In genomic region chr1:155069696-155070095, GRCm38 (mm10) we compare ENCODE assay signal across 18 mouse cellular contexts. TPM values are rescaled to one million over a fixed set of nuclear protein-coding genes. Genes with fewer than 3 reads are reported as not detected.
DNase-seq lines count a peak whose midpoint lies in the region; ATAC-seq and TF ChIP-seq lines count a peak whose summit lies in the region.
"Had no signal": no experiment of that assay in that cellular context is flagged by ENCODE, and none has a peak within 500 bp of the region (broad histone marks: within the 10 kb centered on the region; RNA-seq: fewer than 3 reads in every experiment).

No protein-coding gene starts in this region.

- H3K27ac ChIP-seq in kidney, embryonic 14.5 days (ENCODE audit: low read depth, low read length), result no peak overlapping the region
- 0 out of 2 replicates have a peak overlapping the region, but pooled peaks have one; percentile 41 for H3K27ac ChIP-seq in spleen, adult 2 months (ENCODE audit: insufficient read depth, low read length)
- no peak overlapping the region for H3K27ac ChIP-seq in liver, postnatal 0 days (ENCODE audit: low read depth)
- H3K27ac ChIP-seq: hindbrain, postnatal 0 days; liver, embryonic 12.5 days had no signal

- ATAC-seq in frontal cortex, adult (ENCODE audit: low TSS enrichment), result 0 out of 2 replicates have a peak, but pooled peaks have one; percentile 22
- no peak for ATAC-seq in kidney, embryonic 14.5 days (ENCODE audit: low FRiP score, low TSS enrichment)
- no peak for ATAC-seq in activated CD4-positive, CD25-positive, alpha-beta regulatory T cell, adult 4 months
- ATAC-seq in liver, postnatal 0 days, result no peak
- ATAC-seq: forebrain, embryonic 14.5 days; hindbrain, postnatal 0 days; liver, embryonic 12.5 days had no signal

- H3K9ac ChIP-seq in kidney, embryonic 14.5 days (ENCODE audit: low read depth, low read length), result no peak overlapping the region
- H3K9ac ChIP-seq in liver, postnatal 0 days (replicated peaks), result no peak overlapping the region
- H3K9ac ChIP-seq: heart, embryonic 12.5 days; liver, embryonic 12.5 days had no signal

- H3K4me1 ChIP-seq in kidney, embryonic 14.5 days (ENCODE audit: control insufficient read depth, insufficient read depth, low read length), result peaks cover 18% of the 10 kb centered on the region
- peaks cover 33% of the 10 kb centered on the region; the same call in 1 of the 2 replicates for H3K4me1 ChIP-seq in spleen, adult 2 months (ENCODE audit: control insufficient read depth, insufficient read depth, insufficient read length)
- H3K4me1 ChIP-seq in liver, postnatal 0 days (ENCODE audit: insufficient read depth), result peaks cover 55% of the 10 kb centered on the region

- no peak overlapping the region for H3K4me3 ChIP-seq in kidney, embryonic 14.5 days (ENCODE audit: low read length)
- no peak overlapping the region for H3K4me3 ChIP-seq in spleen, adult 2 months (ENCODE audit: extremely low read depth, insufficient read depth, insufficient read length)
- no peak overlapping the region for H3K4me3 ChIP-seq in liver, postnatal 0 days (ENCODE audit: low read depth, low read length)
- H3K4me3 ChIP-seq: erythroblast, embryonic 14.5 days; heart, embryonic 12.5 days; liver, embryonic 12.5 days had no signal

- no peak for TF ChIP-seq POLR2A in spleen, adult 2 months (IDR thresholded peaks at IDR 0.05; ENCODE audit: low read depth, low read length)

- H3K36me3 ChIP-seq in kidney, embryonic 14.5 days (ENCODE audit: control insufficient read depth, insufficient read depth, low read length), result no peaks in the 10 kb centered on the region
- H3K36me3 ChIP-seq in spleen, adult 2 months (ENCODE audit: control insufficient read depth, insufficient read depth, low read length), result no peaks in the 10 kb centered on the region
- H3K36me3 ChIP-seq in liver, postnatal 0 days (replicated peaks; ENCODE audit: insufficient read depth, low read length), result no peaks in the 10 kb centered on the region
- H3K36me3 ChIP-seq: heart, embryonic 12.5 days; liver, embryonic 12.5 days had no signal

- TF ChIP-seq CTCF in spleen, adult 2 months (IDR thresholded peaks at IDR 0.05; ENCODE audit: extremely low read depth, insufficient read depth, insufficient read length, insufficient replicate concordance), result no peak
- TF ChIP-seq CTCF in liver, postnatal 0 days (IDR thresholded peaks at IDR 0.05; ENCODE audit: low read depth), result no peak

- DNase-seq in frontal cortex, adult 2 months (ENCODE audit: extremely low spot score in 1 of 2, low spot score in 1 of 2), result no peak
- DNase-seq in kidney, postnatal 36 days, result peak; percentile 39
- DNase-seq in spleen, adult 2 months (ENCODE audit: low read depth in 1 of 2, low spot score in 2 of 2), result no peak
- no peak for DNase-seq in spleen, postnatal 14 days (ENCODE audit: low spot score in 2 of 2)
- DNase-seq in liver, postnatal 0 days, result no peak
- DNase-seq: cerebellum, postnatal 14 days; layer of hippocampus, postnatal 36 days; left cerebral cortex, postnatal 4 days; midbrain, embryonic 14.5 days; retina, postnatal 1 day had no signal

- 53% methylated on average over 7 of the region's 7 CpGs for WGBS in kidney, embryonic 14.5 days
- 87% methylated on average over 7 of the region's 7 CpGs for WGBS in spleen, adult 2 months
- WGBS in liver, postnatal 0 days (ENCODE audit: insufficient replicate concordance), result 72% methylated on average over 7 of the region's 7 CpGs

- TF ChIP-seq EP300 in liver, postnatal 0 days (IDR thresholded peaks at IDR 0.05; ENCODE audit: low read depth), result no peak

- H3K9me3 ChIP-seq in kidney, embryonic 14.5 days (ENCODE audit: control insufficient read depth, low read length), result no peaks in the 10 kb centered on the region
- H3K9me3 ChIP-seq in liver, postnatal 0 days (ENCODE audit: low read length), result no peaks in the 10 kb centered on the region
- H3K9me3 ChIP-seq: heart, embryonic 12.5 days; liver, embryonic 12.5 days had no signal

- H3K4me2 ChIP-seq in kidney, embryonic 14.5 days (replicated peaks; ENCODE audit: low read depth, low read length), result no peak overlapping the region
- no peak overlapping the region for H3K4me2 ChIP-seq in liver, postnatal 0 days (ENCODE audit: low read depth, low read length)
- H3K4me2 ChIP-seq: heart, embryonic 12.5 days; liver, embryonic 12.5 days had no signal

- H3K27me3 ChIP-seq in kidney, embryonic 14.5 days (ENCODE audit: control insufficient read depth, insufficient read depth, low read length), result no peaks in the 10 kb centered on the region
- no peaks in the 10 kb centered on the region for H3K27me3 ChIP-seq in spleen, adult 2 months (ENCODE audit: control insufficient read depth, insufficient read depth, low read length)
- H3K27me3 ChIP-seq in liver, postnatal 0 days (ENCODE audit: insufficient read depth, low read length), result no peaks in the 10 kb centered on the region
- H3K27me3 ChIP-seq: heart, embryonic 12.5 days had no signal

RNA-seq across cellular contexts. Expression of gene Ier5, which starts 29.7 kb away (rescaled TPM):
- 33.2 and 37.6 TPM in 2 replicates for polyA plus RNA-seq in frontal cortex, adult 2 months (2012; rRNA removed)
- 13.1 and 14.8 TPM in 2 replicates for polyA plus RNA-seq in kidney, embryonic 14.5 days (2014; fragmentation: Nextera tagmentation; extraction: Ambion mirVana)
- 47.7 and 82.0 TPM in 2 replicates for polyA plus RNA-seq in spleen, adult 2 months (2012; rRNA removed)
- polyA plus RNA-seq in activated CD4-positive, CD25-positive, alpha-beta regulatory T cell, adult 4 months (2017; shearing (Covaris generic)), result 1 to 10 TPM; 5.0 to 7.9 TPM
- polyA plus RNA-seq in liver, postnatal 0 days (2015; fragmentation: Nextera tagmentation; extraction: Ambion mirVana), result 1.5 and 3.2 TPM in 2 replicates

Comparison
In these comparisons a context has a peak if more than half of its experiments do, and no peak if none do; other contexts are left out.
1. DNase-seq: peak in kidney, postnatal 36 days (2 of 2); none in frontal cortex, adult 2 months (0 of 2), spleen, adult 2 months (0 of 2), spleen, postnatal 14 days (0 of 2) and liver, postnatal 0 days (single experiment).